Mouse (Mus musculus) ES-Bruce4 (cell line): ENCODE results near the gene Rftn2. TPM values are rescaled to one million over a fixed set of nuclear protein-coding genes. Genes with fewer than 3 reads are reported as not detected.
A peak's percentile ranks its signal among the peaks of the same experiment; 100 is the strongest.

Experiments used
- H3K27ac ChIP-seq: 2 replicates; pipeline ENCODE4 v1.5.1; 2012; ENCODE audit warnings: low read length, inconsistent platforms; ENCODE audit not compliant: insufficient read depth
- H3K27me3 ChIP-seq: 2 replicates; pipeline ENCODE4 v1.6.1; 2012; ENCODE audit warnings: mild to moderate bottlenecking, low read length, inconsistent platforms; ENCODE audit not compliant: control insufficient read depth, poor library complexity, insufficient read depth, severe bottlenecking
- H3K36me3 ChIP-seq: 2 replicates; pipeline ENCODE4 v1.6.1; 2012; ENCODE audit warnings: inconsistent platforms, mild to moderate bottlenecking, low read length, moderate library complexity; ENCODE audit not compliant: control insufficient read depth, poor library complexity, insufficient read depth, severe bottlenecking
- H3K4me1 ChIP-seq: one replicate; pipeline ENCODE4 v1.8.1; 2011; ENCODE audit warnings: low read length; ENCODE audit not compliant: control insufficient read depth, insufficient read depth
- H3K4me3 ChIP-seq: 2 replicates; pipeline ENCODE4 v1.5.1; 2011; ENCODE audit warnings: low read depth, mild to moderate bottlenecking, low read length
- H3K9ac ChIP-seq: 2 replicates; pipeline ENCODE4 v1.6.1; 2012; ENCODE audit warnings: low read depth, mild to moderate bottlenecking, inconsistent platforms; ENCODE audit not compliant: poor library complexity, severe bottlenecking
- H3K9me3 ChIP-seq: replicated peaks from 2 replicates; pipeline ENCODE4 v1.6.1; 2012; ENCODE audit warnings: mild to moderate bottlenecking, low read length, inconsistent platforms; ENCODE audit not compliant: control insufficient read depth, poor library complexity, insufficient read depth, severe bottlenecking
- CTCF ChIP-seq: IDR thresholded peaks from one replicate; pipeline ENCODE4 v1.8.1; 2011; ENCODE audit warnings: low read depth, low read length
- EP300 ChIP-seq: IDR thresholded peaks from 2 replicates; pipeline ENCODE4 v1.6.1; 2011; ENCODE audit warnings: low read depth, low read length; ENCODE audit not compliant: insufficient read depth
- POLR2A ChIP-seq: IDR thresholded peaks from one replicate; pipeline ENCODE4 v1.8.1; 2011; ENCODE audit warnings: low read length; ENCODE audit not compliant: insufficient read depth
- polyA plus RNA-seq: library from polyadenylated mRNA; stranded (reverse); fragments of >200 nt; gene quantifications from 2 replicates; pipeline ENCODE4 v1.2.4, GENCODE M21; 2011; ENCODE audit warnings: low read depth; ENCODE audit not compliant: missing spikeins, insufficient read depth, insufficient read length

The Rftn2 gene
- 0.41 and 0.43 TPM in 2 replicates for polyA plus RNA-seq

DNA sequence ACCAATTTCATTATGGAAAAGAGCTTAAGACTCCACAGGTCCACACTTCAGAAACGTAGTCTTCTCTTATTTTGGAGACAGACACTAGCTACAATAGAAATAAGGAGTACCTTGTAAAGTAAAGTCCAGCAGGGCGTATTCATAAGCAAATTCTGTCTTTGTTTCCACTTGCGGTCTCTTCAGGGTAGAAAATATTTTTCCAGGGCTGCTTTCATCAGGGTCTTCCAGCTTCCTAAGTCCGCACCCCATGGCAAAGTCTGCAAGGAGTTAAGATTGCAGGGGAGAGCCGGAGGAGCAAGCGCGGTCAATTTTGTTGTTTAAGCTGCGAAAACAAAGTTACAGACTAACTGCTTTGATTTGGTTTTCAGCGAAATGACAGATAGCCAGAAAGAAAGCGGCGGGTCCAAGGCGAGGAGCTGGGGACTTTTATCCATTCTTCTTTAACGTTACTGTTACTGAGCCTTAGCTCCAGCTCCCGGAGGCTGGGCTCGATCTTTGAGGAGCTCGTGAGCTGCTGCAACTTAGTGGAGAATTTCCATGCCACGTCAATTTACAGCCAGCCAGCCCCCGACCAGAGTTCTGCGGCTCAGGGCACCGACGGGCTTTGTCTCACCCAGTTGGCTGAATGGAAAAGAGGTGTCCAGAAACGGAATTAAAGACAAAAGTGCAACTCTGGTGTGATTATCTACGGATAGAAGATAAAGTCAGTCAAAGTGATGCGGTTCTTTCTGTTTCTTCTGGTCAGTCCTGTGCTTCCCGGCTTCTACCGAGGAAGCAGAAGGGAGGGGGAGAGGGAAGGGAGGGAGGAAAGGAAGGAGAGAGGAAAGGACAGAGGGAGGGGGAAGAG, at the start of gene Rftn2:
Gene Rftn2, minus strand, starts transcription at position 772 of the 847 bp plus-strand sequence.
- peak within 1 kb of the TSS; percentile 34; the same call in 1 of the 2 replicates for H3K9ac ChIP-seq
- peak within 1 kb of the TSS; percentile 1; the same call in 1 of the 2 replicates for H3K4me3 ChIP-seq
- no peak within 1 kb of the TSS for H3K27ac ChIP-seq
- no peaks in the 10 kb centered on the region for H3K4me1 ChIP-seq
- H3K9me3 ChIP-seq, result no peaks in the 10 kb centered on the region
- H3K36me3 ChIP-seq, result no peaks in the 10 kb centered on the region
- no peaks in the 10 kb centered on the region for H3K27me3 ChIP-seq
- TF ChIP-seq EP300, result no peak
- TF ChIP-seq CTCF, result no peak
- TF ChIP-seq POLR2A, result no peak

DNA sequence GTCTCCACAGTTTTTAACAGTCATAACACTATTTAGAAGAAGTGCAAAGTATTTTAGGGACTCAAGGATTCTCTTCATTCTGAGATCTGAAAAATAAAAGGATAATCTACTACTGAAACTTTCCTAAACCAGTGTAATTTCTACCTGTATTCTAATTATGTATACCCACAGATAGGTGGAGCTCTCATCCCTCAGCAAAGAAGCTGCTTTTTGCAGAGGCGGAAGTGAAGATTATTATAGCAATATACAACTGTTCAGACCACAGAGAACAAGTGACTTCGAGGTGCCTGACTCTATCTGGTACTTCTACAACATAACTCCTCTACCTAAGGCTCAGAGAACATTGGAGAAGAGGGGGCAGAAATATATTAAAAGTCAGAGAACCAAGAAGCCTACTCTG, 38.9 kb upstream of the Rftn2 start:
- Histone ChIP-seq H3K27me3 (no peaks in the 10 kb centered on the region), H3K9me3 (no peaks in the 10 kb centered on the region), H3K27ac (no peak overlapping the region), H3K9ac (no peak overlapping the region), H3K4me1 (no peaks in the 10 kb centered on the region), H3K36me3 (no peaks in the 10 kb centered on the region), H3K4me3 (no peak overlapping the region)
- TF ChIP-seq EP300 (no peak), POLR2A (no peak), CTCF (no peak)

DNA sequence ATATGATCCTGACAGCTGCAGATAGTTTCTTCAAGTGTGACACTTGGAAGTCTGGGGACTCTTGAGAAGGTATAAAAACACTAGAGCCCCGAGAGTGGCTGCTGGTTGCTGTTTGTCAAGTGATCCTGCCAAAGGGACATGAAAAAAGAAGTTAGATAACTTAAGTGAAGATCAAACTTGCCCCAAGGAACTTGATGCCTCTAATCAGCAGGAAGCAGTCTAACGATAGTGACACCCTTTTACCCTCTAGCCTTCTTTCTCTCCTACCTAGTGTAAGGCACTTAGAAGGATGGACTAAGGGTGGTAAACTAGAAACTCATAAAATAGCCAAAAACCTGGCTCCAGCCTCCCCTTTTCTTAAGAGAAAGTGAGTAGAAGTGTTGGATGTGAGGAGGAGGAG, 37.8 kb upstream of the Rftn2 start:
- no peaks in the 10 kb centered on the region for H3K27me3 ChIP-seq
- H3K9ac ChIP-seq, result no peak overlapping the region

DNA sequence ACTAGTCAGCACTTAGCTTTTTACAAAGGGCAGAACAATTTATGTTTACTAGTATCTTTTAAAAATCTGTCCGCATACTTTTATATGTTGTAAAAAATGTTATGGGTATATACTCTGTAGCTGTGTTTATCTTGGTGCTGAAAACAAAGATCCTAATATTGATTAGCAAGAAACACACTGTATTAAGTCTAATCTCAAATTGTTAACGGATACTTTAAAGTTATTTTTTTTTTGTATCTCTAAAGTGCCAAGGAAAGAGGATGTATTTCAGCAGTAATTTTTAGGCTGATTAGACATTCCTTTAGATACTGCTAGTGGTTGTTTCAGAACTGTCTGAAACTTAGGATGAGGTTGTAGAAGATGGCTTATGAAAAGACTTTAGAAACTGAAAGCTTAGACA, 19.8 kb upstream of the Rftn2 start:
- no peaks in the 10 kb centered on the region for H3K27me3 ChIP-seq
- no peaks in the 10 kb centered on the region for H3K9me3 ChIP-seq
- no peak overlapping the region for H3K9ac ChIP-seq
- TF ChIP-seq CTCF, result no peak
- no peak for TF ChIP-seq EP300
- no peak for TF ChIP-seq POLR2A
- H3K4me1 ChIP-seq, result no peaks in the 10 kb centered on the region
- H3K4me3 ChIP-seq, result no peak overlapping the region
- H3K36me3 ChIP-seq, result no peaks in the 10 kb centered on the region; the same call in none of the 2 replicates
- no peak overlapping the region for H3K27ac ChIP-seq

More for the DNA sequence above, 37.8 kb upstream of the Rftn2 start:
- no peak overlapping the region for H3K4me3 ChIP-seq
- no peak for TF ChIP-seq POLR2A
- no peak for TF ChIP-seq CTCF
- TF ChIP-seq EP300, result no peak
- no peaks in the 10 kb centered on the region for H3K4me1 ChIP-seq
- H3K36me3 ChIP-seq, result no peaks in the 10 kb centered on the region
- H3K27ac ChIP-seq, result no peak overlapping the region
- H3K9me3 ChIP-seq, result no peaks in the 10 kb centered on the region

DNA sequence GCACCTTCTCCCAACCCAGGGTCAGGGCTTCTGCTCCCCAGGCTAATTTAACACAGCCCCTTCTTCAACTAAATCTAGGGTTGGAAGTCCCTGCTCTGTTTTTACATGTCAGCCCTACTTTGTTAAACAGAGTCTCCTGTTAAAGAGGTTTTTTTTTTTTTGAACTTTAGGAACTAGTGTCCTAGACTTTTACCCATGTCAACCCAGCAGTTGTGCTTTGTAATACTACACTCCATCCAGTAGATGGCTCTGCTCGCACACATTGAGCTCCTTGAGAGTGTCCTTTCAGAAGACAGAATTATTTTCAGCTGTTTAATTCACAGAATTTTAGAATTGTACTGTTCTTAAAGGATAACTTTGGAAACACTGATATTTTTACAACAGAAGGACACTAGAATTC, 12.7 kb upstream of the Rftn2 start:
- H3K27me3 ChIP-seq, result no peaks in the 10 kb centered on the region
- H3K36me3 ChIP-seq, result peaks cover 2% of the 10 kb centered on the region
- H3K4me3 ChIP-seq, result no peak overlapping the region
- H3K27ac ChIP-seq, result no peak overlapping the region
- TF ChIP-seq POLR2A (no peak), CTCF (no peak), EP300 (no peak)
- H3K4me1 ChIP-seq, result no peaks in the 10 kb centered on the region
- no peak overlapping the region for H3K9ac ChIP-seq
- H3K9me3 ChIP-seq, result no peaks in the 10 kb centered on the region

DNA sequence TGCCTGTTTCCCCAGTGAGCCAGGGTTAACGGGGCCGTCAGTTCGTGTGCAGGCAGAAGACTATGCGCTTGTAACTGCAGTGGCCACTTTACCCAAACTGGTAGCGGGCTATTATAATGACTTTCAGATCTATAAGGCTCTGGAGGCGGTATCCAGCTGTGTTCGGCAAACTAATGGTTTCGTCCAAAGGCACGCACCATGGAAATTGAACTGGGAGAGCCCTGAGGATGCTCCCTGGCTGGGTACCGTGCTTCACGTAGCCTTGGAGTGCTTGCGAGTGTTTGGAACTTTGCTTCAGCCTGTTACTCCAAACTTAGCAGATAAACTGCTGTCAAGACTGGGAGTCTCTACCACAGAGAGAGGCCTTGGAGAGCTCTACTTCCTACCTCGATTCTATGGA, 11.9 kb upstream of the Rftn2 start:
- Histone ChIP-seq H3K27ac (no peak overlapping the region), H3K36me3 (peaks cover 2% of the 10 kb centered on the region), H3K27me3 (no peaks in the 10 kb centered on the region), H3K4me3 (peak overlapping the region; percentile 72), H3K9ac (peak overlapping the region; percentile 60), H3K4me1 (no peaks in the 10 kb centered on the region), H3K9me3 (no peaks in the 10 kb centered on the region)
- TF ChIP-seq POLR2A (no peak), CTCF (no peak), EP300 (no peak)
